Mouse (Mus musculus) hindbrain, embryonic 10.5 days (tissue): ENCODE results near the gene 3110040N11Rik. TPM values are rescaled to one million over a fixed set of nuclear protein-coding genes. Genes with fewer than 3 reads are reported as not detected.
A peak's percentile ranks its signal among the peaks of the same experiment; 100 is the strongest.

Experiments
- DNase-seq: peaks from one replicate; pipeline ENCODE4 v3.0.0-alpha.2; 2017; ENCODE audit warnings: low spot score
- H3K27ac ChIP-seq: fragments of 300-500 bp; sonication (generic); 2 replicates; pipeline ENCODE4 v1.5.1; 2016; ENCODE audit warnings: mild to moderate bottlenecking, moderate library complexity
- H3K27me3 ChIP-seq: fragments of 300-500 bp; sonication (generic); 2 replicates; pipeline ENCODE4 v1.6.1; 2016; ENCODE audit warnings: mild to moderate bottlenecking; ENCODE audit not compliant: poor library complexity, insufficient read depth, severe bottlenecking
- H3K36me3 ChIP-seq: fragments of 300-500 bp; sonication (generic); 2 replicates; pipeline ENCODE4 v1.6.1; 2016; ENCODE audit warnings: mild to moderate bottlenecking, moderate library complexity
- H3K4me1 ChIP-seq: fragments of 300-500 bp; sonication (generic); replicated peaks from 2 replicates; pipeline ENCODE4 v1.6.1; 2016; ENCODE audit warnings: mild to moderate bottlenecking
- H3K4me3 ChIP-seq: fragments of 300-500 bp; sonication (generic); 2 replicates; pipeline ENCODE4 v1.5.1; 2016; ENCODE audit warnings: mild to moderate bottlenecking, moderate library complexity
- H3K9me3 ChIP-seq: fragments of 300-500 bp; sonication (generic); 2 replicates; pipeline ENCODE4 v1.6.1; 2016; ENCODE audit warnings: mild to moderate bottlenecking, moderate library complexity
- WGBS: fragments of 180-500 bp; shearing (Covaris S2); methylation state at CpG from one replicate; pipeline ENCODE4 v1.1.7; 2016; 5-methylcytosine and 5-hydroxymethylcytosine counted together
- polyA plus RNA-seq: library from polyadenylated mRNA; unstranded; fragments of >200 nt; fragmentation: Nextera tagmentation; extraction: Ambion mirVana; gene quantifications from 2 replicates; pipeline ENCODE4 v1.2.1, GENCODE M21; 2016

The 3110040N11Rik gene
- polyA plus RNA-seq, 1 experiment from 2014 or later = 50.8 TPM

DNA sequence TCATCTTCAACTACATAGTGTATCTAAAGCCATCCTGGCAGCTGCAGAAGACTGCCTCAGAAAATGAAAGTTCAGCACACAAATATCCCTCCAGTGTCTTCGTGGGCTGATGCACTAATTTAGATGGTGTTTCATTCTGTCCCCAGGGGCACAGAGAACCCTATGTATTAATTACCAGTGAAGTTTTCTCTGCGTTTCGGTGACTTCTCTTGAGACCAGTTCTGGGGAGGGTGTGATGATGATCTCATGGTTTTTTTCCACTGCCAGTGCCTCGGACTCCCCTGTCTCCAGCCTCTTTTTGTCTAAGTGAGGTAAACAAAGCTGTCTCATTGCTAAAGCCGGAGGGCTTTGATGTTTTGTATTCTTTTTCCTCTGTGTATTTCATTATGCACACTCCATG, 14.0 kb downstream of the 3110040N11Rik start:
- no peak for DNase-seq
- 86% methylated on average over 5 of the region's 5 CpGs for WGBS
- no peak overlapping the region for H3K27ac ChIP-seq
- H3K9me3 ChIP-seq = peaks cover 4% of the 10 kb centered on the region
- no peak overlapping the region for H3K4me3 ChIP-seq
- H3K27me3 ChIP-seq = no peaks in the 10 kb centered on the region
- no peaks in the 10 kb centered on the region for H3K4me1 ChIP-seq
- peaks cover 36% of the 10 kb centered on the region for H3K36me3 ChIP-seq

DNA sequence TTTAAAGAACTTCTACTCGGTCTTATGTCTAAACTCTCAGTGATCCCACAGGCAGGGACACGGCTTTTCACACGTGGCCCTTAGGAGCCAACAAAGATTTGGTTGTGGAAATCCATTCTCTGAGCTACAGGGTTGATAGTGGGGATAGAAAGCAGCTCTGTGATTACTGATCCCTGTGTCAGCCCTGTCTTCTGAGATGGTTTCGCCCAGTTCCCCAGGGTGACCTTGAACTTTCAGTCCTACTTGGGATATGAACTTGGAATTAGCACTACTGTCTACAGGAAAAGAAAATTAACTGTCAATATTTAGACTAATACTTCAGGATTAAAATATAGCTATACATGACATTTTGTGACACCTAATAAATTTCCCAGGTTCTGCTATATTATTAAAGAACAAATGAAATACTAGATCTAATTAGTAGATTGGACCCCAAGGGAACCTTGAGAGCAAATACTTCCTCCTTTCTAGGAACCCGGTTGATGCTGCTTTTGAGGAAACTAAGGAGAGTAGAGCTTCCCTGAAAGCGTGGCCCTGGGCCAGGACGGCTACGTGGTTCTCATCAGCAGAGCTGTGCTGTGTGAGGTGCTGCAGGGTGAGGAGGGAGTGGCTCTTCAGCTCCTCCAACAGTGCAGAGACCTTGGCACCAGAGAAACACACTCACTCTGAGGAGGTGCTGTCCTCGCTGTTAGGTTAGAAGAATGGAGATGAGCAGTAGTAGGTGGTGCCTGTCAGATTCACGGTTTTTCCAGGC, 16.3 kb downstream of the 3110040N11Rik start:
- Histone ChIP-seq H3K4me3 (no peak overlapping the region), H3K4me1 (no peaks in the 10 kb centered on the region), H3K27ac (no peak overlapping the region), H3K9me3 (no peaks in the 10 kb centered on the region; the same call in 1 of the 2 replicates), H3K36me3 (peaks cover 26% of the 10 kb centered on the region; the same call in 1 of the 2 replicates), H3K27me3 (no peaks in the 10 kb centered on the region)
- 85% methylated on average over 10 of the region's 10 CpGs for WGBS
- DNase-seq = no peak

- no peaks in the 10 kb centered on the region for H3K27me3 ChIP-seq
- H3K27ac ChIP-seq = peak overlapping the region; percentile 92
- H3K4me3 ChIP-seq = peak overlapping the region; percentile 90
- H3K4me1 ChIP-seq = peaks cover 22% of the 10 kb centered on the region
- H3K36me3 ChIP-seq = no peaks in the 10 kb centered on the region
- DNase-seq = peak; percentile 41
- WGBS = 2% methylated on average over 60 of the region's 60 CpGs
- no peaks in the 10 kb centered on the region for H3K9me3 ChIP-seq
Observed at GRCm38 (mm10) chr7:81763110-81763845, 26.0 kb downstream of the 3110040N11Rik start.

DNA sequence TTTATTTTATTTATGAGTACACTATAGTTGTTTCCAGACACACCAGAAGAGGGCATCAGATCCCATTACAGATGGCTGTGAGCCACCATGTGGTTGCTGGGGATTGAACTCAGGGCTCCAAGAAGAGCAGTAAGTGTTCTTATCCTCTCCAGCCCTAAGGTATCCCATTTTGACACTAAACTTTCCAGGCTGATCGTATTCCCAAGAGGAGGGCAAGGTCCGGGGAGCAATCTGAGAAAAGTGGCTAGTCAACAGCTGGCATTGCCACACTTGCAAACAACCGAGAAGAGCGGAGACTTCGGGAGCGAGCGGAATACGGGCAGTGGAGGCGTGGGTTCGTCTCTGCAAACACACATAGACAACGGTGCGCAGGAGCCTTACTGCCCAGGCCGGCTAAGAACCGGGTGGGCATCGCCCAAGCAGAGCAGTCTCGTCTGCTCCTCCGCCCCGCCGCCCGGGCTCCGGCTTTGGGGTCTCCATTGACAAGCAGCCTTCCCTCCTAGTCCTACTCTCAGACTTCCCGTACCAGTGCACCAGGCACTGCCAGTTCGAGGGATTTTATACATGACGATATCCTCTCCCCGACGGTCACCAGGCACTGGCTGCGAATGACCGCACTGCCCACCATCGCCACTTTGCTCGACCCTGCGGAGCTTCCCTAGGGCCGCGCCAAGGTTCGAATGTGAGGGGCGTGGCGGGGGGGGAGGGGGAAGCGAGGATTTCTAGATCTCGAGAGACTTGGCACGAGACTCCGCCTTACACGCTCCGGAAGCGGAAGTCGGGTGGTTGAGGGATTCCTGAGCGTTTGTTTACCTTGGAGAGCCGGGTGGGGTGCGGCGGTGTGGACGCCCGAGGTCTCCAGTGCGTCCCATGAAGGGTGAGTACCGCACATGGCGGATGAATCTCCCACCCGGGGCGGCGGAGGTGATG, 26.8 kb downstream of the 3110040N11Rik start, which contains the start of gene Ramac:
Gene Ramac (plus strand): TSS at position 746 of the 930 bp plus-strand sequence.
- DNase-seq = peak; percentile 96
- H3K36me3 ChIP-seq = no peaks in the 10 kb centered on the region
- H3K27me3 ChIP-seq = no peaks in the 10 kb centered on the region
- WGBS = under 1% methylated on average over 56 of the region's 56 CpGs
- H3K9me3 ChIP-seq = no peaks in the 10 kb centered on the region
- peak within 1 kb of the TSS; percentile 92 for H3K27ac ChIP-seq
- H3K4me1 ChIP-seq = peaks cover 22% of the 10 kb centered on the region
- peak within 1 kb of the TSS; percentile 90 for H3K4me3 ChIP-seq

GRCm38 (mm10) chr7:81747956-81748355, 41.3 kb downstream of the 3110040N11Rik start:
- Histone ChIP-seq H3K27me3 (no peaks in the 10 kb centered on the region), H3K36me3 (no peaks in the 10 kb centered on the region), H3K4me1 (no peaks in the 10 kb centered on the region), H3K4me3 (no peak overlapping the region), H3K27ac (no peak overlapping the region), H3K9me3 (no peaks in the 10 kb centered on the region)
- DNase-seq = no peak
- 84% methylated on average over 3 of the region's 3 CpGs for WGBS

GRCm38 (mm10) chr7:81744145-81744544, 45.1 kb downstream of the 3110040N11Rik start:
- no peaks in the 10 kb centered on the region for H3K9me3 ChIP-seq
- no peak overlapping the region for H3K4me3 ChIP-seq
- 78% methylated on average over 4 of the region's 4 CpGs for WGBS
- no peak for DNase-seq
- H3K36me3 ChIP-seq = no peaks in the 10 kb centered on the region
- H3K27ac ChIP-seq = no peak overlapping the region
- H3K4me1 ChIP-seq = no peaks in the 10 kb centered on the region
- no peaks in the 10 kb centered on the region for H3K27me3 ChIP-seq

GRCm38 (mm10) chr7:81740010-81740409, 49.3 kb downstream of the 3110040N11Rik start:
- Histone ChIP-seq H3K27me3 (no peaks in the 10 kb centered on the region), H3K27ac (no peak overlapping the region), H3K4me1 (no peaks in the 10 kb centered on the region), H3K36me3 (no peaks in the 10 kb centered on the region), H3K4me3 (no peak overlapping the region), H3K9me3 (no peaks in the 10 kb centered on the region)
- DNase-seq = no peak
- 91% methylated on average over 7 of the region's 7 CpGs for WGBS

- no peaks in the 10 kb centered on the region for H3K27me3 ChIP-seq
- no peaks in the 10 kb centered on the region for H3K9me3 ChIP-seq
- WGBS = 84% methylated on average over 8 of the region's 8 CpGs
- no peaks in the 10 kb centered on the region for H3K4me1 ChIP-seq
- H3K36me3 ChIP-seq = no peaks in the 10 kb centered on the region
- DNase-seq = no peak
- no peak overlapping the region for H3K27ac ChIP-seq
- H3K4me3 ChIP-seq = no peak overlapping the region
Observed at GRCm38 (mm10) chr7:81738720-81739385, 50.4 kb downstream of the 3110040N11Rik start.

DNA sequence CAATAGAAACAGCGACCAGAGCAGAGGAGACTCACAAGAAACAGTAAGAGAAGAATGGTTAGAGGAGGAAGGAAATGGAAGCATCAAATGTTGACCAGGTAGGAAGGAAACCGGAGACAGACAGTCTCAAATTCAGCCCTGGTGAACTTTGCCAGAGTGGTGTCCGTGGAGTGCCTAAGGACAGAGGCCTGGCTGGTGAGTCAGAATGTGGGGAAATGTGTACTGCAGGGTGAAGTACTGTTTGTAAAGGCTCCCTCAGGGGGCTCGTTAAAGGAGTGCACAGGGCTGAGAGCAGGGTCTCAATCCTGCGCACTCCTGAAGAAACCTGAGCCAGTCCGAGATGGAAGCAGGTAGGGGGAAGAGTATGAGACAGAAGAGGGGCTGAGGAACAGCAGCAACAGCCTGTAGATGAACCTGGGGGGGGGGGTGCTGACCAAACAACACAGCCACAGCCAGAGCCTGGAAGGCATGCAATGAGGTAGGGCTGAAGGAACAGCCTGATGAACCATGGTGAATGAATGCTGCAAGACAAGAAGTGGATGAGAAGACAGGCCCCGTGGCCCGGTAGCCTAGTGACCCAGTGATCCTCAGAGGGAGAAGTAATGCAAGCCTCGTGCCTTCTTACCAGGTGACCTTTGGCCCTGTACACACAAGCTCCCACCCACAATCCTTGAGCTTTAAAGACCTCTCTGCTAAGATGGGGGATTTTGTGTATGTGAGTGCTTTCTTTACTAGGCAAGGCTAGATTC, 53.8 kb downstream of the 3110040N11Rik start:
- 0 out of 2 replicates have a peak, but pooled peaks cover under 1% of the 10 kb centered on the region for H3K4me1 ChIP-seq
- no peaks in the 10 kb centered on the region for H3K36me3 ChIP-seq
- H3K4me3 ChIP-seq = no peak overlapping the region
- no peak overlapping the region for H3K27ac ChIP-seq
- H3K9me3 ChIP-seq = no peaks in the 10 kb centered on the region
- 72% methylated on average over 9 of the region's 9 CpGs for WGBS
- no peaks in the 10 kb centered on the region for H3K27me3 ChIP-seq
- DNase-seq = no peak

- no peak overlapping the region for H3K4me3 ChIP-seq
Observed at GRCm38 (mm10) chr7:81732183-81733089, 56.8 kb downstream of the 3110040N11Rik start.

More at GRCm38 (mm10) chr7:81732183-81733089, 56.8 kb downstream of the 3110040N11Rik start:
- peaks cover 4% of the 10 kb centered on the region; the same call in 1 of the 2 replicates for H3K4me1 ChIP-seq
- no peaks in the 10 kb centered on the region for H3K27me3 ChIP-seq
- H3K9me3 ChIP-seq = no peaks in the 10 kb centered on the region
- DNase-seq = no peak
- H3K36me3 ChIP-seq = no peaks in the 10 kb centered on the region
- H3K27ac ChIP-seq = no peak overlapping the region
- WGBS = 88% methylated on average over 12 of the region's 12 CpGs
